Mouse (Mus musculus): ENCODE results near the gene Psma7.

DNA sequence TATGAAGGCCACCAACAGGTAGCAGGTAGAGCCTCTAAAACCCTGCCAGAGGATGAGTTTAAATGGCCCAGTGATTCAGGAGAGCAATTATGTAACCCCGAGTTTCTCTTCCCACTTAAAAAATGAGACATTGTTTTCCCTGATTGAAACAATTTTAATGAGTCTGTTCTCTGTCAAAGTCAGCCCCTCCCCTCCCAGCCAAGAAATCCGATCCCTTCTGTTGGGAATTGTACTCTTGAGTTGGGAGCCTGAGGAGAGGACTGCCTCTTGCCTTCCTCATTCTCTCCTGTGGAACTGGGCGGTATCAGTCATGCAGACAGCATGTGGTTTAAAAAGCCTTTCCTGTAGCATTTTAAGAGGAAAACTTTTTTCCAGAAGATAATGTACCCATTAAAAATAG is 42.3 kb upstream of the Psma7 start:
- TF ChIP-seq CTCF (IDR thresholded peaks at IDR 0.05; ENCODE audit: extremely low read depth, insufficient read length, insufficient replicate concordance, low read depth, low read length) (no peak), POLR2A (IDR thresholded peaks at IDR 0.05; ENCODE audit: low read depth, low read length) (no peak)

All from small intestine, adult 2 months (tissue).